In the genomic region with DNA sequence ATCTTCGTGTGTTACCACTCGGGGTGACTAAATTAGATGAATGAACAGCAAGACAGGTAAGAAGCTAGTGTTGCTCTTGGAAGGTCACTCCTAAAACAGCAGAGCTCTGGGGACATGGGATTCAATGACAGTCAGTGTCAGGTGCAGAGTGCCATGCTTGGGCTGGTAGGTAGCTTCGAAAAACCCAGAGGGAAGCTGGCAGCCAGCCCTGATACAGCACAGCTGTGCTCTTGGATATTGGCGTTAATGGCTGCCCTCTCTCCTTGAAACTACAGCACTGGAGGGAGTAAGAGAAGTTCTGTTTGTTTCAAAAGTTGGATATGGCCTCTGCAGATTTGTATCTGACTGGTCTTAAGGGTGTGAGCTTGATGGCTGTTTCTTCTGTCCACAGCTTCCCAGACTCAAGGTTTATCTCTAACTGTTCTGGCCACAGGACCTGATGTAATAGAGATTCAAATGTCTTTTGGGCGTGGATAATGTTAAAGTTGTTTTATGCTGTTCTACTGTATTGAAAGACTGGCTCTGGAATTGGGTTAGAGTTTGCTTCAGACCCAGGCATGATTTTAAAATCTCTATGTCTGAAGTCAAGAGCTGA, we compare ENCODE assay signal across 22 mouse cellular contexts.
DNase-seq lines count a peak whose midpoint lies in the region; ATAC-seq and TF ChIP-seq lines count a peak whose summit lies in the region.
"Had no signal": no experiment of that assay in that cellular context is flagged by ENCODE, and none has a peak within 500 bp of the region (broad histone marks: within the 10 kb centered on the region; RNA-seq: fewer than 3 reads in every experiment).

No protein-coding gene starts in this region.

- H3K9me3 ChIP-seq in megakaryocyte, embryonic 14.5 days: 0 out of 2 replicates have a peak, but pooled peaks cover 3% of the 10 kb centered on the region
- H3K9me3 ChIP-seq in MEL (replicated peaks; ENCODE audit: insufficient read depth, low read length): no peaks in the 10 kb centered on the region
- no peaks in the 10 kb centered on the region for H3K9me3 ChIP-seq in liver, embryonic 13.5 days (replicated peaks)
- no peaks in the 10 kb centered on the region for H3K9me3 ChIP-seq in hindbrain, embryonic 14.5 days (ENCODE audit: control insufficient read depth, low read length)
- H3K9me3 ChIP-seq: embryonic facial prominence, embryonic 12.5 days; forebrain, embryonic 15.5 days; hindbrain, embryonic 12.5 days; midbrain, embryonic 12.5 days had no signal

- H3K4me1 ChIP-seq in megakaryocyte, embryonic 14.5 days: peaks cover 80% of the 10 kb centered on the region
- H3K4me1 ChIP-seq in MEL (ENCODE audit: control insufficient read depth in 1 of 2, insufficient read depth in 2 of 2, low read length in 2 of 2): peaks cover 8 to 28% of the 10 kb centered on the region in 2 experiments
- H3K4me1 ChIP-seq in liver, embryonic 13.5 days (replicated peaks): peaks cover 32% of the 10 kb centered on the region
- no peaks in the 10 kb centered on the region for H3K4me1 ChIP-seq in hindbrain, embryonic 14.5 days (replicated peaks; ENCODE audit: control insufficient read depth, insufficient read depth, low read length)
- H3K4me1 ChIP-seq: embryonic facial prominence, embryonic 12.5 days; forebrain, embryonic 15.5 days; hindbrain, embryonic 12.5 days; midbrain, embryonic 12.5 days had no signal

- TF ChIP-seq CTCF in MEL (IDR thresholded peaks at IDR 0.05 in 2 of 3, conservative IDR thresholded peaks at IDR 0.05 in 1 of 3; ENCODE audit: control insufficient read depth in 1 of 3, insufficient read depth in 1 of 3, low read depth in 2 of 3, low read length in 3 of 3, poor library complexity in 1 of 3, severe bottlenecking in 1 of 3): no peak

- peaks cover 25% of the 10 kb centered on the region for H3K36me3 ChIP-seq in megakaryocyte, embryonic 14.5 days (replicated peaks; ENCODE audit: low read length)
- H3K36me3 ChIP-seq in MEL (ENCODE audit: control insufficient read depth in 1 of 2, insufficient read depth in 2 of 2, low read length in 2 of 2): peaks cover 0 to 20% of the 10 kb centered on the region in 2 experiments; a peak in 2 of 4 replicates
- H3K36me3 ChIP-seq in liver, embryonic 13.5 days: no peaks in the 10 kb centered on the region
- no peaks in the 10 kb centered on the region for H3K36me3 ChIP-seq in hindbrain, embryonic 14.5 days (replicated peaks; ENCODE audit: control insufficient read depth, insufficient read depth)
- H3K36me3 ChIP-seq: embryonic facial prominence, embryonic 12.5 days; forebrain, embryonic 15.5 days; hindbrain, embryonic 12.5 days; midbrain, embryonic 12.5 days had no signal

- no peaks in the 10 kb centered on the region for H3K27me3 ChIP-seq in megakaryocyte, embryonic 14.5 days (replicated peaks)
- H3K27me3 ChIP-seq in MEL (ENCODE audit: control insufficient read depth in 1 of 2, insufficient read depth in 2 of 2, low read length in 2 of 2): no peaks in the 10 kb centered on the region
- no peaks in the 10 kb centered on the region for H3K27me3 ChIP-seq in liver, embryonic 13.5 days
- no peaks in the 10 kb centered on the region for H3K27me3 ChIP-seq in hindbrain, embryonic 14.5 days (ENCODE audit: control insufficient read depth, insufficient read depth, low read length)
- H3K27me3 ChIP-seq: embryonic facial prominence, embryonic 12.5 days; forebrain, embryonic 15.5 days; hindbrain, embryonic 12.5 days; midbrain, embryonic 12.5 days had no signal

- peak overlapping the region; percentile 35 for H3K9ac ChIP-seq in MEL (ENCODE audit: control insufficient read depth, low read depth, low read length, poor library complexity, severe bottlenecking)
- H3K9ac ChIP-seq in liver, embryonic 13.5 days: no peak overlapping the region
- H3K9ac ChIP-seq in hindbrain, embryonic 14.5 days: no peak overlapping the region
- H3K9ac ChIP-seq: embryonic facial prominence, embryonic 12.5 days; forebrain, embryonic 15.5 days; hindbrain, embryonic 12.5 days; midbrain, embryonic 12.5 days had no signal

- peak overlapping the region; percentile 90 for H3K27ac ChIP-seq in MEL (ENCODE audit: control insufficient read depth, low read depth, low read length)
- peak overlapping the region; percentile 74 for H3K27ac ChIP-seq in liver, embryonic 13.5 days
- no peak overlapping the region for H3K27ac ChIP-seq in hindbrain, embryonic 14.5 days
- H3K27ac ChIP-seq: embryonic facial prominence, embryonic 12.5 days; forebrain, embryonic 15.5 days; hindbrain, embryonic 12.5 days; midbrain, embryonic 12.5 days had no signal

- no peak for TF ChIP-seq POLR2A in MEL (IDR thresholded peaks at IDR 0.05; ENCODE audit: control insufficient read depth in 1 of 2, insufficient read depth in 1 of 2, low read depth in 1 of 2, low read length in 2 of 2, poor library complexity in 1 of 2)

- H3K4me3 ChIP-seq in megakaryocyte, embryonic 14.5 days (replicated peaks): peak overlapping the region; percentile 84
- peak overlapping the region in 1 of 2 experiments; percentile 10; a peak in 2 of 4 replicates for H3K4me3 ChIP-seq in MEL (ENCODE audit: control insufficient read depth in 1 of 2, insufficient read depth in 1 of 2, low read depth in 2 of 2, low read length in 2 of 2)
- no peak overlapping the region for H3K4me3 ChIP-seq in liver, embryonic 13.5 days (replicated peaks)
- H3K4me3 ChIP-seq in hindbrain, embryonic 14.5 days (replicated peaks; ENCODE audit: low read length): no peak overlapping the region
- H3K4me3 ChIP-seq: embryonic facial prominence, embryonic 12.5 days; forebrain, embryonic 15.5 days; gastrocnemius, adult 2 months; hindbrain, embryonic 12.5 days; midbrain, embryonic 12.5 days had no signal

- TF ChIP-seq EP300 in MEL (IDR thresholded peaks at IDR 0.05; ENCODE audit: low read depth in 1 of 2, low read length in 2 of 2): peak; percentile 27 to 85; a peak in 3 of 4 replicates

- WGBS in liver, embryonic 13.5 days (ENCODE audit: insufficient replicate concordance): 27% methylated on average over 5 of the region's 5 CpGs
- WGBS in hindbrain, embryonic 14.5 days: 87% methylated on average over 5 of the region's 5 CpGs

- H3K79me2 ChIP-seq in MEL (ENCODE audit: control insufficient read depth, insufficient read depth, low read length, poor library complexity): no peaks in the 10 kb centered on the region

- TF ChIP-seq RAD21 in MEL (IDR thresholded peaks at IDR 0.05; ENCODE audit: low read depth, low read length): no peak

- H3K4me2 ChIP-seq in liver, embryonic 13.5 days: 0 out of 2 replicates have a peak overlapping the region, but pooled peaks have one; percentile 23
- no peak overlapping the region for H3K4me2 ChIP-seq in hindbrain, embryonic 14.5 days (replicated peaks)
- H3K4me2 ChIP-seq: embryonic facial prominence, embryonic 12.5 days; forebrain, embryonic 15.5 days; hindbrain, embryonic 12.5 days; midbrain, embryonic 12.5 days had no signal

- peak; percentile 77 for DNase-seq in MEL (ENCODE audit: low read depth, low spot score)
- no peak for DNase-seq in liver, embryonic 13.5 days
- no peak for DNase-seq in spleen, postnatal 4 days (ENCODE audit: low spot score in 2 of 2)
- DNase-seq in hindbrain, embryonic 14.5 days (ENCODE audit: low spot score): no peak
- no peak for DNase-seq in left cerebral cortex, adult 9 months (ENCODE audit: low spot score in 2 of 2)
- DNase-seq: adrenal gland, adult 8-10 months; cerebellum, adult 8-10 months; cerebellum, postnatal 25 days; embryo, embryonic 11 days; gastrocnemius, adult 2 months; gastrocnemius, postnatal 36 days; kidney, adult 9 months; layer of hippocampus, postnatal 36 days; lung, postnatal 4 days had no signal

- no peak for ATAC-seq in megakaryocyte, adult 5-6 weeks (ENCODE audit: poor library complexity, severe bottlenecking)
- peak; percentile 5; the same call in 1 of the 2 replicates for ATAC-seq in liver, embryonic 13.5 days (ENCODE audit: low read depth)
- ATAC-seq in megakaryocyte progenitor cell, adult 5-6 weeks (replicated peaks; ENCODE audit: poor library complexity): peak; percentile 62
- ATAC-seq in hindbrain, embryonic 14.5 days (ENCODE audit: low FRiP score): no peak
- ATAC-seq: forebrain, embryonic 15.5 days; intestine, postnatal 0 days had no signal

TF ChIP-seq in MEL, 35 proteins besides CTCF, POLR2A, EP300 and RAD21:
- TF ChIP-seq USF1 (IDR thresholded peaks at IDR 0.05; ENCODE audit: low read depth, low read length) (no peak), TAL1 (IDR thresholded peaks at IDR 0.05; ENCODE audit: low read length) (no peak), SMC3 (IDR thresholded peaks at IDR 0.05; ENCODE audit: low read depth, low read length) (no peak), UBTF (IDR thresholded peaks at IDR 0.05; ENCODE audit: borderline replicate concordance, insufficient read depth, low read depth, low read length) (no peak), ZKSCAN1 (IDR thresholded peaks at IDR 0.05; ENCODE audit: low read depth, low read length) (no peak), ETS1 (IDR thresholded peaks at IDR 0.05; ENCODE audit: low read depth, low read length) (peak; percentile 71), RCOR1 (IDR thresholded peaks at IDR 0.05; ENCODE audit: low read depth, low read length) (no peak), NELFE (IDR thresholded peaks at IDR 0.05; ENCODE audit: low read depth, low read length) (no peak), GATA1 (IDR thresholded peaks at IDR 0.05; ENCODE audit: low read depth, low read length) (peak; percentile 58), MYB (IDR thresholded peaks at IDR 0.05; ENCODE audit: low read depth, low read length) (peak; percentile 45; the same call in 1 of the 2 replicates), MAX (IDR thresholded peaks at IDR 0.05; ENCODE audit: low read length) (peak; percentile 23; the same call in 1 of the 2 replicates), TCF12 (IDR thresholded peaks at IDR 0.05; ENCODE audit: low read depth, low read length) (peak; percentile 51; the same call in 1 of the 2 replicates), KAT2A (conservative IDR thresholded peaks at IDR 0.05; ENCODE audit: low read depth, low read length) (no peak), MEF2A (IDR thresholded peaks at IDR 0.05; ENCODE audit: extremely low read depth, insufficient replicate concordance, low read depth, low read length, poor library complexity, severe bottlenecking) (no peak)

Comparison
In these comparisons a context has a peak if more than half of its experiments do, and no peak if none do; other contexts are left out.
1. ATAC-seq: peak in liver, embryonic 13.5 days (single experiment) and megakaryocyte progenitor cell, adult 5-6 weeks (single experiment); none in megakaryocyte, adult 5-6 weeks (single experiment) and hindbrain, embryonic 14.5 days (single experiment).